10 mouse cellular contexts compared by ENCODE assay signal in genomic region chr5:121146275-121146674, GRCm38 (mm10). TPM values are rescaled to one million over a fixed set of nuclear protein-coding genes. Genes with fewer than 3 reads are reported as not detected.
DNase-seq lines count a peak whose midpoint lies in the region; ATAC-seq and TF ChIP-seq lines count a peak whose summit lies in the region.
"Had no signal": no experiment of that assay in that cellular context is flagged by ENCODE, and none has a peak within 500 bp of the region (broad histone marks: within the 10 kb centered on the region; RNA-seq: fewer than 3 reads in every experiment).

No protein-coding gene starts in this region.

- H3K27me3 ChIP-seq in heart, adult 2 months (ENCODE audit: control insufficient read depth, insufficient read depth, low read length): no peaks in the 10 kb centered on the region
- H3K27me3 ChIP-seq in kidney, embryonic 14.5 days (ENCODE audit: control insufficient read depth, insufficient read depth, low read length): no peaks in the 10 kb centered on the region
- H3K27me3 ChIP-seq in neural tube, embryonic 15.5 days (replicated peaks): no peaks in the 10 kb centered on the region
- H3K27me3 ChIP-seq in intestine, postnatal 0 days (replicated peaks; ENCODE audit: control insufficient read depth, insufficient read depth, low read length): no peaks in the 10 kb centered on the region

- no peak overlapping the region for H3K9ac ChIP-seq in heart, adult 2 months (ENCODE audit: low read depth, low read length)
- H3K9ac ChIP-seq in kidney, embryonic 14.5 days (ENCODE audit: low read depth, low read length): no peak overlapping the region
- H3K9ac ChIP-seq in neural tube, embryonic 15.5 days (replicated peaks): no peak overlapping the region
- no peak overlapping the region for H3K9ac ChIP-seq in intestine, postnatal 0 days (ENCODE audit: low read depth, low read length)

- no peaks in the 10 kb centered on the region for H3K9me3 ChIP-seq in kidney, embryonic 14.5 days (ENCODE audit: control insufficient read depth, low read length)
- no peaks in the 10 kb centered on the region for H3K9me3 ChIP-seq in neural tube, embryonic 15.5 days (replicated peaks)
- no peaks in the 10 kb centered on the region for H3K9me3 ChIP-seq in intestine, postnatal 0 days (ENCODE audit: control insufficient read depth)

- H3K79me2 ChIP-seq in heart, adult 2 months (replicated peaks; ENCODE audit: control insufficient read depth, insufficient read depth, low read length): peaks cover 1% of the 10 kb centered on the region; the same call in 1 of the 2 replicates

- no peak for TF ChIP-seq EP300 in heart, adult 2 months (IDR thresholded peaks at IDR 0.05; ENCODE audit: insufficient read depth, low read depth, low read length)

- H3K4me2 ChIP-seq in kidney, embryonic 14.5 days (replicated peaks; ENCODE audit: low read depth, low read length): no peak overlapping the region
- H3K4me2 ChIP-seq in neural tube, embryonic 15.5 days: no peak overlapping the region
- H3K4me2 ChIP-seq in intestine, postnatal 0 days (replicated peaks; ENCODE audit: low read depth): no peak overlapping the region

- 84% methylated on average over 5 of the region's 5 CpGs for WGBS in heart, adult 2 months
- WGBS in kidney, embryonic 14.5 days: 68% methylated on average over 5 of the region's 5 CpGs
- WGBS in neural tube, embryonic 15.5 days: 89% methylated on average over 5 of the region's 5 CpGs
- 94% methylated on average over 5 of the region's 5 CpGs for WGBS in intestine, postnatal 0 days

- no peak for TF ChIP-seq POLR2A in heart, adult 2 months (IDR thresholded peaks at IDR 0.05; ENCODE audit: insufficient read depth, low read depth, low read length)

- no peaks in the 10 kb centered on the region; the same call in 1 of the 2 replicates for H3K4me1 ChIP-seq in heart, adult 2 months (ENCODE audit: control insufficient read depth, insufficient read depth, low read length)
- H3K4me1 ChIP-seq in kidney, embryonic 14.5 days (ENCODE audit: control insufficient read depth, insufficient read depth, low read length): 0 out of 2 replicates have a peak, but pooled peaks cover 4% of the 10 kb centered on the region
- peaks cover 15% of the 10 kb centered on the region; the same call in 1 of the 2 replicates for H3K4me1 ChIP-seq in neural tube, embryonic 15.5 days
- H3K4me1 ChIP-seq in intestine, postnatal 0 days (replicated peaks; ENCODE audit: control insufficient read depth, insufficient read depth, low read length): no peaks in the 10 kb centered on the region

- no peak overlapping the region for H3K27ac ChIP-seq in heart, adult 2 months
- no peak overlapping the region for H3K27ac ChIP-seq in kidney, embryonic 14.5 days (ENCODE audit: low read depth, low read length)
- no peak overlapping the region for H3K27ac ChIP-seq in neural tube, embryonic 15.5 days (replicated peaks)
- no peak overlapping the region for H3K27ac ChIP-seq in intestine, postnatal 0 days (ENCODE audit: low read depth, low read length)

- no peak for TF ChIP-seq CTCF in heart, adult 2 months (IDR thresholded peaks at IDR 0.05)
- no peak for TF ChIP-seq CTCF in intestine, postnatal 0 days (IDR thresholded peaks at IDR 0.05; ENCODE audit: low read depth)

- peak; percentile 78 for ATAC-seq in kidney, embryonic 14.5 days (ENCODE audit: low FRiP score, low TSS enrichment)
- no peak for ATAC-seq in neural tube, embryonic 15.5 days (ENCODE audit: low FRiP score)
- ATAC-seq in intestine, postnatal 0 days: no peak

- peak; percentile 31 to 36 for DNase-seq in heart, adult 2 months
- no peak for DNase-seq in heart, postnatal 4 days
- peak; percentile 78 for DNase-seq in cerebellum, adult 11-12 months
- DNase-seq in gastrocnemius, adult 18-20 months (ENCODE audit: low spot score): peak; percentile 59
- DNase-seq in layer of hippocampus, postnatal 10 days (ENCODE audit: low spot score in 2 of 2): no peak
- DNase-seq: adrenal gland, postnatal 25 days; lung, postnatal 14 days had no signal

- no peak overlapping the region for H3K4me3 ChIP-seq in heart, adult 2 months
- H3K4me3 ChIP-seq in kidney, embryonic 14.5 days (ENCODE audit: low read length): no peak overlapping the region
- no peak overlapping the region for H3K4me3 ChIP-seq in neural tube, embryonic 15.5 days (replicated peaks)
- no peak overlapping the region for H3K4me3 ChIP-seq in intestine, postnatal 0 days (ENCODE audit: low read depth, low read length)

- no peaks in the 10 kb centered on the region; the same call in 1 of the 2 replicates for H3K36me3 ChIP-seq in heart, adult 2 months (ENCODE audit: control insufficient read depth, insufficient read depth, low read length)
- H3K36me3 ChIP-seq in kidney, embryonic 14.5 days (ENCODE audit: control insufficient read depth, insufficient read depth, low read length): peaks cover 80% of the 10 kb centered on the region
- H3K36me3 ChIP-seq in neural tube, embryonic 15.5 days: peaks cover 81% of the 10 kb centered on the region
- peaks cover 87% of the 10 kb centered on the region for H3K36me3 ChIP-seq in intestine, postnatal 0 days (ENCODE audit: control insufficient read depth, insufficient read depth)

- intact Hi-C loops in heart, adult 2 months (cut with DNase I): no loop called here

RNA-seq across cellular contexts. Expression of gene Ptpn11, which starts 44.9 kb away (rescaled TPM):
- total RNA-seq in heart, adult 2 months (2021): 100 to 1,000 TPM; 159 to 205 TPM
- polyA plus RNA-seq in heart, adult 2 months (2012; rRNA removed): 50.7 and 91.1 TPM in 2 replicates
- total RNA-seq in heart, postnatal 4 days (2021): 100 to 1,000 TPM in 1 of 2 experiments, 10 to 100 TPM in 1; 99.0 to 107 TPM
- total RNA-seq in gastrocnemius, adult 18-20 months (2021): 10 to 100 TPM; 58.2 to 78.2 TPM
- 21.2 and 26.5 TPM in 2 replicates for polyA plus RNA-seq in kidney, embryonic 14.5 days (2014; fragmentation: Nextera tagmentation; extraction: Ambion mirVana)
- polyA plus RNA-seq in neural tube, embryonic 15.5 days (2015; fragmentation: Nextera tagmentation; extraction: Ambion mirVana): 18.2 and 20.0 TPM in 2 replicates
- 14.0 and 15.6 TPM in 2 replicates for polyA plus RNA-seq in intestine, postnatal 0 days (2015; fragmentation: Nextera tagmentation; extraction: Ambion mirVana)
- 10 to 100 TPM; 78.1 to 82.4 TPM for total RNA-seq in layer of hippocampus, postnatal 10 days (2021)

RNA-seq across cellular contexts. Expression of gene Rpl6, which starts 58.0 kb away (rescaled TPM):
- 100 to 1,000 TPM; 482 to 571 TPM for total RNA-seq in heart, adult 2 months (2021)
- polyA plus RNA-seq in heart, adult 2 months (2012; rRNA removed): 168 and 230 TPM in 2 replicates
- total RNA-seq in heart, postnatal 4 days (2021): 100 to 1,000 TPM; 820 to 822 TPM
- total RNA-seq in gastrocnemius, adult 18-20 months (2021): 100 to 1,000 TPM; 465 to 471 TPM
- polyA plus RNA-seq in kidney, embryonic 14.5 days (2014; fragmentation: Nextera tagmentation; extraction: Ambion mirVana): 738 and 891 TPM in 2 replicates
- polyA plus RNA-seq in neural tube, embryonic 15.5 days (2015; fragmentation: Nextera tagmentation; extraction: Ambion mirVana): 343 and 391 TPM in 2 replicates
- polyA plus RNA-seq in intestine, postnatal 0 days (2015; fragmentation: Nextera tagmentation; extraction: Ambion mirVana): 359 and 402 TPM in 2 replicates
- 100 to 1,000 TPM; 520 to 542 TPM for total RNA-seq in layer of hippocampus, postnatal 10 days (2021)

Comparison
In these comparisons a context has a peak if more than half of its experiments do, and no peak if none do; other contexts are left out.
1. DNase-seq: peak in heart, adult 2 months (2 of 2), cerebellum, adult 11-12 months (single experiment) and gastrocnemius, adult 18-20 months (single experiment); none in heart, postnatal 4 days (single experiment) and layer of hippocampus, postnatal 10 days (0 of 2).